Mouse (Mus musculus): ENCODE measurements around the gene Cxcl16.

DNA sequence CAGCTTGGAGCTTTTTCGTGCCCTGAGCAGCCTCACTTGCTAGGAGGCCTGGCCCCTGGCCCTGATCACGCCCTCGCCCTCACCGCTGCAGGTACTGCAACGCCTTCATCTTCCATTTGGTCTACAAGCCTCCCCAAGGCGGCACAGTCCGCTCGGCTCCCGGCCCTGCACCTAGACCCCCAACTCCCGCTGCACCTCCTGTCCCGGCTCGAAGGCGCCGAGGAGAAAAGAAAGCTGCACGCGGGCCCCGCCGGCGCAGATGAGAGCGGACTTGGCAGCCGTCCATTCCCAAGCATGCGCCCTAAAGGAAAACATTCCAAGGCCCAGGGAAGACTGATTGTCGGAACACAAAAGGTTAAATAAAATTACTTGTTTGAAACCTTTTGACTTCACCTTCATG lies 6.0 kb upstream of the Cxcl16 start:
- TF ChIP-seq CTCF (IDR thresholded peaks at IDR 0.05) (no peak), EP300 (IDR thresholded peaks at IDR 0.05) (no peak)
